Mouse (Mus musculus) urinary bladder, adult 2 months (tissue): ENCODE data around the gene Pcsk2. TPM values are rescaled to one million over a fixed set of nuclear protein-coding genes. Genes with fewer than 3 reads are reported as not detected.
A peak's percentile ranks its signal among the peaks of the same experiment; 100 is the strongest.

Experiments used
- DNase-seq: peaks from one replicate; pipeline ENCODE4 v3.0.0; 2022; ENCODE audit warnings: low spot score
- polyA plus RNA-seq: library from polyadenylated mRNA; depleted of rRNA; stranded (reverse); fragments of >200 nt; gene quantifications from 2 replicates; pipeline ENCODE4 v1.2.3, GENCODE M21; 2012

Gene Pcsk2
- polyA plus RNA-seq, 1 experiment = 0.17 TPM

DNA sequence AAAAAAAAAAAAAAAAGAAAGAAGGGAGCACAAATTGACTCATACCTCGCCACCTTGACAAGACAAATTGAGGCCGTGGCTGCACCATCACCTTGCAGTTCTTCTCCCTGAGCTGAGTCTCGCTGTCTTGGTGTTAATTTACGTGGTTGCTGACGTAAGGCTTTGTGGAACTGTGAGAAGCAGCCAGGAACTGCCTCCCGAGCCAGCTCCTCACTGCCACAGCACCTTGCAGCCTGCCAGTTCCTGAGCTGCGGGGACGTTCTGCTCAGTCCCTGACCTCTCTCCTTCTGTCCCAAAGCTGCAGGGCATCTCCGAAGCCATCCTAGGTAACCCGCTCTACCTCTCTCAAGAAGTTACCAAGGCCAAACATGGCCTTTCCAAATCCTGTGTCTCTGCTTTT is 186.5 kb downstream of the Pcsk2 start:
- DNase-seq = no peak

DNA sequence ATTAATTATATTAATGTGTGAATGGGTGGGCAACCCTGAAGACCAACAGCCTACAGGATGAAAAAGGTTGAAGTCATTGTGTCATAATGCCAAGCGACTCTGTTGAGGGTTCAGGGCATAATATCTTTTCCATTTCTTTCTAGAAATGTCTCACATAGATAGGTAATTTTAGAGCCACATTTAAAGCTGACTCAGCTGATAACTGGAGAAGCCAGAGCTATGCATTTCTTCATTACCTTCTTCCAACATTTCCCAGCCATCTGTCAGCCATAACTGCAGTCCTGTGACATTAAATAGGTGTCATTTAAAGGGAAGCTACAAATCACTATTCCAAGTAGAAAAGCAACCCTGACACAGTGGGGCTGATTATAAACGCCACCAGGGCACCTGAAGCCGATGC is 189.5 kb downstream of the Pcsk2 start:
- no peak for DNase-seq

DNA sequence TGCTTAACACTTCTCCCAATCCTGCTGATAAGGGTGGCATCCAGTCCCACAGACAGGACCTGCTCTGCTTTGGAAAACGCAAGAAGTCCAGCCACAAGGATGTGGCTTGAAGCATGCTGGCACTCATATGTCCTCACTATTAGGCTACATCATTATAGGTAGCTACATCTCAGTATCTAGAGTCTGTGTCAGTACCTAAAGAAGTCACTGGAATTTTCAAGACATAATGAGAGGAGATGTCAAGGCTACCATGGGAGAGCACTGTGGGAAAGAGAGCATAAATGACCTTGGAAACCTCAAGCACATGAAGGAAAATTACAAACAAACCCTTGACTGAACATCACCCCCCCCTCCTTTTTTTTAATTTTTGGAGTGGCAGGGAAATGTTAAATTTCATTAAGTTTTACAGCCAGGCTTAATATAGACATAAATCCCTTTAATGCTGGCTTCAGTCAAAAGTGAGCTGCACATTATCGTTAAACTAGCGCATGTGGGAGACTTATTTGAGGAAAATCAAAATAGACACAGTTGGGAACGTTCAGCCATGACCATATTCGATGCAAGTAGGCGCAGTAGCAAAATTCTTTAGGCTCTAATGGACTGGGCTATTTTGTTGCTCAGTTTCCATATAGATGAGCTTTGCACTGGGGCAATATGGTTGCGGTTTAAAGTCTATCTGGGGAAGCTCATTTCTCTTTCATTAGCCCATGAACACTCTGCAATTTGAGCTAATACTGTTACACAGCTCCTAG is 193.7 kb downstream of the Pcsk2 start:
- DNase-seq = no peak

DNA sequence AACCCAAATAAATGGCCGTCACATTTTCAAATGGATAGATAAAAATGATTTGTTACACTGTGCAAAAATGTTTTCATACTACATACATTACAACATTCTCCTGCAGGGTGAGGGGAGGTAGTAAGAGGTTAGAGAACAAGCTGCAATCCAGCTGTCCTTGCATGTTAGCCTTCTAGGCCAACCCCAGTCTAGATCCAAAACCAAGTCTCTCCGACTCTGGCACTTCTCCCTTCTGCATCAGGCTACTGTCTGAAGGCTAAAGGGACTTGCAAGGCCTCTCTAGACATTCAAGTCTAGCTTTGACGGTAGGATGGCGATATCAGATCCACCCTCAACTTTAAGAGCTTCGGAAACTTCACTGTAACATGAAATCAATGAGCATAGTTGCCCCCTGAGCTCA is 196.5 kb downstream of the Pcsk2 start:
- no peak for DNase-seq

DNA sequence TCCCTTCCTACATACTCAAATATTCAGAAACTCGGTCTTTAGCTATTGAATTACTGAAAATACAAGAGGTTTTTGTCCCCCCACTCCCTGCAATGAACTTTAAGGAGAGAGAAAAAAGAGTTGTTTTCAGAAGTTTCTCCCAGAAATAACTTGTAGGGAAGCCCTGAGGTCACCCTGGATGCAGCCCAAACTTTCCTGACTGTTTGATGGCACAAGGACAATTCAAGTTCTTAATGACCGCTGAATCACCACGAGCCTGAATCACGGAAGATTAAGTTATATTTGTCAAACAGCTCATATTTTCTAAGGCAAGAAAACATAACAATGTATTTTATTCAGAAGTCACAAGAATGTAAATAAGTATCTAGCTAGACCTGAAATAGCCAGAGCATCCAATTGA is 197.1 kb downstream of the Pcsk2 start:
- DNase-seq = no peak

DNA sequence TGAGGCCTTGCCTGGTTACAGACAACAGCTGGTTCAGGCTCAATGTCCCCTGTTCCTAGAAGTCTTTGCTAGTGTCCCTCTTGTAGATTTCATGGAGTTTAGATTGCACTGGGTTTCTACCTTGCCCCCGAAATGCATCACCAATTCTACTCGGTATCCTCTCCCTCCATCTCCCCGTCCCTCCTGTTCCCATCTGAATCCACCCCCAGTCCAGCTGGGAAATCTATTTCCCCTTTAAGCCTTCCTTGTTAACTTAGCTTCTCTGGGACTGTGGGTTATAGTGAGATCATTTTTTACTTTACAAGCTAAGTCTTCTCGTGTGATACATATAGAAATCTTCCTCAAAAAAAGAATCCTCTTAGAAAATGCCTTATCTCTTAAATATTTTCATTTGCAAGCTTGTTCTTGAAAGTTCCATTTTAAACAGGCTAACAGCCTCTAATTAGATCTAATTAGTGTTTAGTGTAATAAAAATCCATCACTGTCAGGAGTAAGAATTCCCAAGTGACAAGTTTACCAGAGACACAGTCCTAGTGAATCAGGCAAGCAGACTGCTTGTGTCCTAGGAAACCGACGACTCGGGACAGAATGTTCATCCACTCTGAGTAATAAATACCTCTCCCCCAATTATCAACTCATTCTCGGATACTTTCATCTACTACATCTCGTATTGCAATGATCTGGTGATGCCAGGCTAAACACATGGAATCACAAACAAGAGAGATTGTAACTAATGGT is 206.3 kb downstream of the Pcsk2 start:
- no peak for DNase-seq

DNA sequence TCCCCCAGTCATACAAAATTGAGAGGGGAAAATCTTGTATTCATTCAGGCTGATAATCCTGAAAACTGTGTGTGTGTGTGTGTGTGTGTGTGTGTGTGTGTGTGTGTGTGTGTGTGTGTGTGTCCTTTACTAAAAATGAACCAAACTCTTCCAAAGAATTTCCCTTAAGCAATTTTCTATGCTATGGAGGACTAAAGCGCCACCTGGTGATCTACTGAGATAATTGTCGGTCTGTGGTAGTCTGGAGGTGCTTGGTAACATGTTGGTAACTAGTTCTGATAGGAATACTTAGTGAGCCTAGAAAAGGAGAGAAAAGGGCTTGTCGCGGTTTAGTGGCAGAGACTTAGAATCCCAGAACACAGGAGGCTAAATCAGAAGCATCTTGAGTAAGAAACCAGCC is 230.5 kb downstream of the Pcsk2 start:
- DNase-seq = no peak

DNA sequence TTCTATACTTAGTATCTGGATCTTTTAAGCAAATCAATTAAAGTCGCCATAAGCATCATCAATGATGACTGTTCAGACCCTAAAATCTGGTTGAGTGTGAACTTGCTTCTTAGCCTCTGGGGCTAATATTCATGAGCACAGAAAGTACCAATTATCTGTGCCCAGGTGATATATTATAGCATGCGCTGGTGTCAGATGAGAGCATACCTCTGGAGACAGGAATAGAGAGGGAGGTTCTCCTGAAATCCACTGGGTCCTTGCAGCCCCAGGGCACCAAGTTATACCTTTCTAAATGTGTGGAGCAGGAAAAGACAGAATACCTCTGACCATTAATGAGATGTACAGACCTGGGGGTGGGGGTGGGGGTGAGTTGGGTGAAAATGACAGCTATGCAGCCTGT is 234.4 kb downstream of the Pcsk2 start:
- no peak for DNase-seq

DNA sequence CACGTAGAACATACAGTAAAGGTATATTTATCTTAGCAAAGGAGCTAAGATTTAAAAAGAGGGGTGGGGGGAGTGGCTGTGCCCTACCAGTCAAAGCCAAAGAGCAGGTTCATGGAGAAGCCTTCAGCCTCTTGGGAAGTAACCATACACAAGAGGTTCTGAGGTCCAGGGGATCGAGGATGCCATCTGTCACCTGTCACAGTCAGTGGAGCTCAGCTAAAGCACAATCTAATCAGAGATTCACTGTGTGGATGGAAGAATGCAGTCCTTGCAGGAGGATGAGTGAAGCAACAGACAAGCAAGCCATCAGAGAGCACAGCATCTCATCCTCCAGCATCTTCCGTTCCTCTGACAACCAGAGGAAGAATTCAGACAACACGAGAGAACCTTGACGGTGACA is 244.0 kb downstream of the Pcsk2 start:
- no peak for DNase-seq

DNA sequence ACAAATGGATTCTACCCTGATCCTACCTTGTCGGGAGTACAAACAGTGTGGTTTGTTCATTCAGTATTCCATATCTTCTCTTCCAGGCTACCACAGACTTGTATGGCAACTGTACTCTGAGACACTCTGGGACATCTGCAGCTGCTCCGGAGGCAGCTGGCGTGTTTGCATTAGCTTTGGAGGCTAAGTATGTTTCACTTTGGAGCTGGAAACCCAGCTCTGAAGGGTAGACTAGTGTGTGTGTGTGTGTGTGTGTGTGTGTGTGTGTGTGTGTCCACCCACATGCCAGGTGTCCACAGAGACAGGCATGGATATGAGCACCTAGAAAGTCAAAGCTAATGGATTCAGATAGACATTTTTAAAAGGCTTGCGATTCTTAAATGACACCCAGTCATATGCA is 249.9 kb downstream of the Pcsk2 start:
- no peak for DNase-seq

DNA sequence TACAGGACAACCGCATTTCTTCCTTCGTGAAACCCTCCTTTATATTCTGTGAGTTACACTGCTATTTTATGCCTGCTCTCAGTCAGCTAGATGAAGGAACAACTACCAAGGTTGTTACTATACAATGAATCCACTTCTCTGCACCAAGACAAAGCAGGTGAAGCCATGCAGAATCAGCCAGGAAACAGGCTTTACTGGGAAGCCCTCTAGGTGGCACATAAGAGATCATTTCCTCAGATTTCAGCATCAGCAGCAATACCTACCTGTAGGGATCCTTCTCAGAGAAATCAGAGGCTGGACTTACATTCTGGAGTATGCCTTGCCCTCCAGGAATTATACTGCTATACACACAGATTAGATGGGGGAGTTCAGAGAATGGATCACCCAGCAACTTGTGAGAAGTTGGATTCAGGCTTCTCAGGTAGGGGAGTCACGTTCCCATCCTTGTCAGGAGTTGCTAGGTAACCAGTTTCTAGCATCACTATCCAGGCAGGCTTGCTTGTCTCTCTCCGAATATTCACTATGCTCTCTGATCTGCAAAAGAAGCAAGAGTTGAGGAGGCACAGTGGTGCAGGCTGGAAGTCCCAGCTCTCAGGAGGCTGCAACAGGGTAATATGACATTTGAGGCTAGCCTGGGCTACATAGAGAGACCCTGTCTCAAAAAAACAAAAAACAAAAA is 250.5 kb downstream of the Pcsk2 start:
- DNase-seq = no peak

DNA sequence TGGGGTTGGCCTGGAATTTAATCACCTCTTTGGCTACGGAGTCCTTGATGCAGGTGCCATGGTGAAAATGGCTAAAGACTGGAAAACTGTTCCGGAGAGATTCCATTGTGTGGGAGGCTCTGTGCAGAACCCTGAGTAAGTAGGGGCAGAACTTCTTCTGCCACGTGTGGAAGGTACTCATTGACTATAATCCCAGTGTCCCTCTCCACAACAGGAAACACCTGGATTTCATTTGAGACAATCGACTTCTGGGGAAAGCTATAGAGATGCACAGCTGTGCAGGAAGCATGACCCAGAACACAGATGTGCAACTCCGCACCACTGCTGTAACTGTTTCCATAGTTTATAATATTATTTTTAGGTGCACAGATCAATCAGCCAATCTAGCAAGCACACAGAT is 255.1 kb downstream of the Pcsk2 start:
- no peak for DNase-seq

DNA sequence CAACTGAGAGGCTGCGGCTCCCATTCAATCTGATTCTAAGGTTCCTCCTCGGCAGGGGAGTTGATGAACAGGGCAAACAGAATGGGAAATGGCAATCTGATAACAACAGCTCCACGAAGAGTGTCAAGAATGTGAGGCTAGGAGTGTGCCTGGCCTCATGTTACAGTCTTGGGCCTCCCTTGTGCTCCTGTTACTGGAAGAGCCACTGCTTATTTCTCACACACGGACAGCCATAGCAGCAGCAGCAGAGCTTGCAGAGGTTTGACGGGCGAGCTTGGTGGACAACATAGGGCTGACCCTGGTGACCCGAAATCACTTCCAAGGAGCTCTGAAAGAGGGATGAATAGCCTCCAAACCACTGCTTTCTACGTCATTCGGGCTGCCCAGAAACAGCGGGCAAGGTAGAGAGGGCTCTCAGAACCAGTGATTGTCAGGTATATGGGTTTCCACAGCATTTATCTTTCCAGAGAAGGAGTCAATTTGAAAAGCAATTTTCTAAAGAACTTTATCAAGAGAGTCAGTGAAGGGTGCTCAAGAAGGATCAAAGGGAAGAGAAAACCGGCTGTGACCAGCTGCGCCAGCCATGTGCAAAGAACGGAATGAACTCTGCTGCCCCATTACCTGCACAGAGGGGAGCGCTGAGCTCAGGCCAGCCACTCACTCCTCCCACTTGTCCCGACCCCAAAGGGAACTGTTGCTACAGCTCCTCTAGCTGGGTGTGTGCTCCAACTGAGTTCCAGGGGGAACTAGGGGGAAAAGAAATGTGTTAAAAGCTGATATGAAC is 260.4 kb downstream of the Pcsk2 start:
- DNase-seq = no peak

DNA sequence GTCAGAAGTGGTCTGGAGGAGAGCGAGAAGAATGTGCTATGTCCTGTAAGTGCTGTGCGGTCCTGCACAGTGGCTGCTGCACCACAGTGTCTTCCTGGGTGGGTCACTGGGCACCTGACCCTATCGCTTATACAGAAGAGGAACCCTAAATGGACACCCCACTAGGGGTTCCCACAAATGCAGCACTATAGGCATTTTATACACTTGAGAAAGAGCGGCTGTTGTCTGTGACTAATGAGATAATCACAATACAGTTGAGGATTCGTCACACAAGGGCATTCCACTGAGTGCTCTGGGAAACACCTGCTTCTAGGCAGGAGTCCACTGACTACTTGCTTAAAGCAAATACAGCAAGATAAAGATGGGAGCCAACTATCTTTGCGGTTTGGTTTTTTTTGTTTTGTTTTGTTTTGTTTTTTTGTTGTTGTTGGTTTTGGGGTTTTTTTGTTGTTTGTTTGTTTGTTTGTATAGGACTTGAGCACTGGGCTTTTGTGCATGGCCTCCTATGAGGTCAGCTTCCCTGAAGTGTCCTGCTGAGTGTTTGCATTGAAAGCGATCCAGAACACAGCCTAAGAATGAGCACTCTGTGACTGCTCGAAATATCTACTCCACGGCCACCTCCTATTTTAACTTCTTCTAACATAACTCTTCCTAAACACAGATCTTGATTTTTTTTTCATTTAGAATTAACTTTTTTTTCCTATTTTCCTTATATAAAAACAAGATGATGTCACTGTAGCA is 261.1 kb downstream of the Pcsk2 start:
- DNase-seq = no peak

DNA sequence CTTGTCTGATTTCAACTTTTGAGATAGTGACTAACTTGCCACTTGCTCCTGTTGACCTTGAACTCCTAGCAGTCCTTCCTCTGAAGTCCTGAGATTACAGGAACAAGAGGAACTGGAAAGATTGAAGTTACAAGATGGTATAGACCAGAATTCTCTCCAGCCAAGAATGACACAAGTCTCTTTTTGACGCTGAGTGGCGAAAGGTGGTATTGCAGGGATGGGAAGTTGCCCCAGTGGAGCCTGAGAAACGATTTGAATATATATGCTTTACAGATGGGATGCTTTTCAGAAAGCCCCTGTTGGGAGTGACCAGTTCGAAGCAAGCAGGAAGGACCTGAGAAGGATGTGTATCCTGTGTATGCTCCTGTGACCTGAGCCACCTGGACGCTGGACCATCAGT is 262.8 kb downstream of the Pcsk2 start:
- no peak for DNase-seq

DNA sequence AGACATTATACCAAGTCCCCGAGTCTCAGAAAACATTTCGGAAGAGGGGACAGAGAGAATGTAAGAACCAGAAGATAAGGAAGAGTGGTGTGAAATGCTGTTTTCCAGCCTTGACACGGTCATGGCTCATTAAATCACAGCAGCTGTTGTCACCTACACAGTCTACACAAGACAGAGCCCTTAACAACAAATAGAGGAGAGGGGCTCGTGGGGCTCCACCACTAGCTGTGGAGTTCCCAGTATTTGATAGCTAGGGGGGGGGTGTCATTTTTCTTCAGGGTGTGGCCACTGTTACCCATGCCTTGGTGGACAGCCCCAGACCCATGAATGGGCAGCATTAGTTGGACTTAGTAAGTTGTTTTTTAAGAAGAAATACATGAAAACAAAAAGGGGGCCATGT is 266.3 kb downstream of the Pcsk2 start:
- DNase-seq = no peak

DNA sequence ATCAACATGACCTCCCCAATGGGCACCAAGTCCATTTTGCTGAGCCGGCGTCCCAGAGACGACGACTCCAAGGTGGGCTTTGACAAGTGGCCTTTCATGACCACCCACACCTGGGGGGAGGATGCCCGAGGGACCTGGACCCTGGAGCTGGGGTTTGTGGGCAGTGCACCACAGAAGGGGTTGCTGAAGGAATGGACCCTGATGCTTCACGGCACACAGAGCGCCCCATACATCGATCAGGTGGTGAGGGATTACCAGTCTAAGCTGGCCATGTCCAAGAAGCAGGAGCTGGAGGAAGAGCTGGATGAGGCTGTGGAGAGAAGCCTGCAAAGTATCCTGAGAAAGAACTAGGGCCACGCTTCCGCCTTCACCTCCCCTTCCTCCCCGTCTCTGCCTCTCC is 267.5 kb downstream of the Pcsk2 start:
- no peak for DNase-seq

DNA sequence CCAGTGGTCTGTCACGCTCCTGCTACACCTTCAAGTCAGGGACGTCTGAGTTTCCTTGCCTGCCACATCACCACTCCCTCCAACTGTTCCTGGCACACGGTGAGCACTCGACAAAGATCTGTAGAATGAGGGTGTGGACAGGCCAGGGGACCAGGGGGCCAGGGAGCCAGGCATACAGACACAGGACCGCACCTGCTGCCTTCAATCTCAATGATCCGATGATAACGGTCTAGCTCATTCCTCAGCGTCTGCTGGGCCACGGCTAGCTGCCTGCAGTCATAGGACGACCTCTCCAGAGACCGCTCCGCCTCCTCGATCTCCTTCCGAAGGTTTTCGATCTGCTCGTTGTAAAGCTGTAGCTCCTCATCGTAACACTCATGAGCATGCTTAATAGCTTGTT is 285.7 kb downstream of the Pcsk2 start:
- DNase-seq = no peak

DNA sequence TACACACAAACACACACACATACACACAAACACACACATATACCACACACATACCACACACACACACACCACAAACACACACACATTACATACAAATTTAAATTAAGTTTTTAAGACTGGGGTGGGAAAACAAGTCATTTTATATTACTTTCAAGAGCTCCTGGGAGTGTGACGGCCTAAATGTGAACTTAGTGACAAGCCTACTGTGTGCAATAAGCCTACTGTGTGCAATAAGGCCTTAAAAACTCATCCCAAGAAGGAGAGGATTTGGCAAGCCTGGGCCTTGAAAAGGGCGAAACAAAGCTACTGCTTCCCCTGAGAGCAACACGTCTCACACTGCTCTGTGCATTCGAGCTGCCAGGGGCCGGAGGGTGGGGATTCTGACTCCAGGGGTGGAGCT is 286.8 kb downstream of the Pcsk2 start:
- no peak for DNase-seq

DNA sequence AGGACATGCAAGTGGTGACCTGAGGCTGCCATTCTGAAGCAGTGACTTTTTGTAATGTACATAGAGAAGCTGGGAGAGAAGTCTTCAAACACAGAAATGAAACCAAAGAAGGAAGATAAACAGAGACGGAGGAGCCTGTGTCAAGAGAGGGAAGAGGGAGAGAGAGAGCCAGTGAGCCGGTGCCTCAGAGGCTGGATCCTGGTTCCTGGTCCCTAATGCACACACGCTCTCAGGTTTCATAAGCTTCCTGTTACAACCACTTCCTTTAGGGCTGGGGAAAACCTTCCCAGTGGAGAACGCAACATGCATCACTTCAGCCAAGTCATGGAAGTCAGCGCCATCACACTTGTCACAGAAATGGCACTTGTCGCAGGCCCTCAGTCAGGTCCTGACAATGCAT is 288.1 kb downstream of the Pcsk2 start:
- DNase-seq = no peak

DNA sequence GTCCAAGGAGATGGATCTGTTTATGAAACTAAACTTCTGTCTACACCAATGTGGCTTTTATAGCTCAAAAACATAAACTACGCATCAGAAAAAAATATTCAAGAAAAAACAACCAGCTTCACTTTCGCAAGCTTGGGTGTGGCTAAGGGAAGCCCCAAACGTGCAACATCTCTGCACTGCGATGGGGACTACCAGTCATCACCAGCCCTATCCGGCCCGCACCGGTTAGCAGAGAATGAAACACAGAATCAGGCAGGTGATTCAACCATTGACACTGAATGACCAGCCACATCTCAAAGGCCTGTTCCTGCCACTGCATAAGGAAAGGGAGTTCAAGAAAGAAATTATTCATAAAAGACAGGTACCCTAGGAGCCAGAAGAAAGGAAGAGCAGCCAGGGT is 289.9 kb downstream of the Pcsk2 start:
- DNase-seq = no peak

DNA sequence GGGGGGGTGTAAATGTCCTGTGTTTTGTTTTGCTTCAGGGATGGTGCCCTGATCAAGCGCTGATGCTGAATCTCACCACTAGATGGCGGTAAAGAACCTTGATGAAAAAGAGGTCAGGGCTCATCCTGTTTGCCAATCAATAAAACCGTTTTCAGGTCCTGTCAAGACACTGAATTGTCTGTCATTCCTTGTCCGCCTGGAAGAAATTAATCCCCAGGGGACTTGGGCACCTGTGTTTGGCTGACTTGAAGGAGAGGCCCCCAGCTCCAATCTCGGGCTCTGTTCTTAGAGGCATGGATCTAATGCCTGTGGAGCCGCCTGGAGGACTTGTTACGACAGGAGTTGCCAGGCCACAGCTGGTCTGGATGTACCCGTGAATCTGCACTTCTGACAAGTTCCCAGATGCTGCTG is 291.3 kb downstream of the Pcsk2 start:
- DNase-seq = peak; percentile 44
